Mouse (Mus musculus): ENCODE measurements around the gene Lbh. TPM values are rescaled to one million over a fixed set of nuclear protein-coding genes. Genes with fewer than 3 reads are reported as not detected.

Gene Lbh
- total and polyA plus RNA-seq, 3 experiments = 354 to 522 (median 451) TPM

DNA sequence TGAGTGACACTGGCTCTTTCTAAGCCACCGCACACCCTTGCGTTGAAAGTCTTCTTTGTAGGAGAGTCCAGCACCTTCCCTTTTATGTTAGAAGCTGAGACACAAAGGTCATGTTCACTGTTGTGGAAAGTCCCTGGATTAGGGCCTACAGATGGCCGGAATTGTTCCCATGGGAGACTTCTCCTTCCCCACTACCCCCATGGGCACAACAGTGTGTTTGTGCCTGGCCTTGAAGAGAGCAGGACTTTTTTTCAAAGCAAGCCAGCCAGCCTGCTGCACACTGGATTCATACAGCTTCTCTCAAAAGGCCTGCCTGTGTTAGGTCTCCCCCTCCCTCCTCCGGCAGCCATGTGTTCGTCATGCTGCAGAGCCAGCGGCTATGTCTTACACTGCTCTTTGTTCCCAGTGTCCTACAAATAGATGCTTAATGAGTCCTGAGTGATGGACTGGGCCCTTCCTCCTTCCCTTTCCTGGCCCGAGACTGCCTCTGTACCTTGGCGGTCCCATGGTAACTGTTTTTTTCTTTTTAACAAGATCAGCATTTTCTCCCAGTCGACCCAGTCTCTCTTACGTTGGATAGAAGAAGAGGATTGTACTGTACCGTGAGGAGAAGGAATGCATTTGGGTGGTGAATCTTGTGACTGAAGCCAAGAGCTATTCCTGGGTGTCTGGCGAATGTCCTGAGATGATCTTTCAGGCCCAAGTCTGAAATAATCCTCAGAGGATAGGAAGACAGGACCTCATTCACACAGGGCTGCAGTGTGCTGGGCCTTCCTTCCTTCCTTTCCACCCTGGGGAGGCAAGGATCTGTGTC lies 7.9 kb downstream of the Lbh start:
- no peaks in the 10 kb centered on the region for H3K27me3 ChIP-seq (ENCODE audit: control insufficient read depth, insufficient read depth, low read length)
- H3K9ac ChIP-seq (ENCODE audit: low read depth, low read length) = peak overlapping the region; percentile 27; the same call in 1 of the 2 replicates
- 7% methylated on average over 12 of the region's 12 CpGs for WGBS
- peaks cover 33% of the 10 kb centered on the region for H3K4me1 ChIP-seq (ENCODE audit: control insufficient read depth, insufficient read depth, low read length)
- H3K4me3 ChIP-seq = peak overlapping the region; percentile 6
- peak; percentile 64 to 74 for DNase-seq
- peaks cover 4% of the 10 kb centered on the region; the same call in 1 of the 2 replicates for H3K79me2 ChIP-seq (replicated peaks; ENCODE audit: control insufficient read depth, insufficient read depth, low read length)
- no peak; the same call in 1 of the 2 replicates for TF ChIP-seq POLR2A (IDR thresholded peaks at IDR 0.05; ENCODE audit: insufficient read depth, low read depth, low read length)
- peak; percentile 23; the same call in 1 of the 2 replicates for TF ChIP-seq EP300 (IDR thresholded peaks at IDR 0.05; ENCODE audit: insufficient read depth, low read depth, low read length)
- peak overlapping the region; percentile 98 for H3K27ac ChIP-seq
- intact Hi-C loops (cut with DNase I) = loop anchor here (5.0 kb wide), 3 partner anchors 51 to 181 kb away; partner anchors contain the start of gene Lclat1
- H3K36me3 ChIP-seq (ENCODE audit: control insufficient read depth, insufficient read depth, low read length) = peaks cover 74% of the 10 kb centered on the region

DNA sequence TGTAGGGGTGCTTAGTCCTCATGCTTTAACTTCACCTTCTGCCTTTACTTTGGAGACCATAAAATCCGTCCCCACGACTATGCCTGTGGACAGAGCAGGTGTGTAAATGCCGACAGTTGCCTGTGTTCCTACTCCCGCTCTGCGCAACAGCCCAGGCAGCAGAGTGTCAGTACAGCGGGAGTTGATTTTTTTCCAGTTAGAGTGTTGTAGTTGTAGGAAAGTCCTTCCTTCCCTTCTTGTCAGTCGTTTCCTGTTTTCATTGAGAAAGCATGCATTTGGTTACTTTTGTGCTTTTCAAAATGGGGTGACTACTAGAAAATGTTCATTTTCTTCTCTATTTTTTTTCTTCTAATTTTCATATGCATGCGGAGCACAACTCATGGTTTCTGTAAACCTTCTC lies 8.9 kb downstream of the Lbh start:
- no peak for DNase-seq
- intact Hi-C loops (cut with DNase I) = loop anchor here (5.0 kb wide), 3 partner anchors 50 to 180 kb away; partner anchors contain the start of gene Lclat1
- no peaks in the 10 kb centered on the region for H3K27me3 ChIP-seq (ENCODE audit: control insufficient read depth, insufficient read depth, low read length)
- 40% methylated on average over 8 of the region's 8 CpGs for WGBS
- H3K79me2 ChIP-seq (replicated peaks; ENCODE audit: control insufficient read depth, insufficient read depth, low read length) = peaks cover 4% of the 10 kb centered on the region; the same call in 1 of the 2 replicates
- H3K36me3 ChIP-seq (ENCODE audit: control insufficient read depth, insufficient read depth, low read length) = peaks cover 69% of the 10 kb centered on the region
- H3K9ac ChIP-seq (ENCODE audit: low read depth, low read length) = peak overlapping the region; percentile 30; the same call in 1 of the 2 replicates
- H3K4me3 ChIP-seq = peak overlapping the region; percentile 3; the same call in 1 of the 2 replicates
- peaks cover 33% of the 10 kb centered on the region for H3K4me1 ChIP-seq (ENCODE audit: control insufficient read depth, insufficient read depth, low read length)
- TF ChIP-seq POLR2A (IDR thresholded peaks at IDR 0.05; ENCODE audit: insufficient read depth, low read depth, low read length) (no peak), EP300 (IDR thresholded peaks at IDR 0.05; ENCODE audit: insufficient read depth, low read depth, low read length) (no peak), CTCF (IDR thresholded peaks at IDR 0.05) (no peak)
- H3K27ac ChIP-seq = peak overlapping the region; percentile 98

DNA sequence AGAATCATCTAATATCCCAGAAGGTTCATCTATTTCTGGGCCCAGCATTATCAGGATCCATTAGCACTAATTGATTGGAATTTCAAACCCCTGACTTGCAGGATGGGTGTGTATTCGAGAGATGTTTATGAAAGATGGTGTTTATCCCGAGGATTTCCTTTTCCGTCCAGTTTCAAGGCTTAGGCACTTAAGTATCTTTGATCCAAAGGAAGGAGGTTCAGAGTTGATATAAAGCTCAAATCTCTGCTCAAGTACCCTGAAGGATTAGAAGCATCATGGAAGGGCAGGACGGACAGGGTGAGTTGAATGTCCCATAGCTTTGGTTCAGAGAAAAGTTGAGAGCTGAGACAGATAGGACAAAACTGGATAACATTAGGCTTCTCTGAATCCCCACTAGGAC lies 15.0 kb downstream of the Lbh start:
- Histone ChIP-seq H3K36me3 (ENCODE audit: control insufficient read depth, insufficient read depth, low read length) (peaks cover 69% of the 10 kb centered on the region), H3K4me3 (no peak overlapping the region), H3K79me2 (replicated peaks; ENCODE audit: control insufficient read depth, insufficient read depth, low read length) (peaks cover 6% of the 10 kb centered on the region; the same call in 1 of the 2 replicates), H3K4me1 (ENCODE audit: control insufficient read depth, insufficient read depth, low read length) (peaks cover 21% of the 10 kb centered on the region), H3K27me3 (ENCODE audit: control insufficient read depth, insufficient read depth, low read length) (no peaks in the 10 kb centered on the region), H3K9ac (ENCODE audit: low read depth, low read length) (no peak overlapping the region), H3K27ac (peak overlapping the region; percentile 39)
- DNase-seq = no peak
- intact Hi-C loops (cut with DNase I) = no loop called here
- no peak for TF ChIP-seq EP300 (IDR thresholded peaks at IDR 0.05; ENCODE audit: insufficient read depth, low read depth, low read length)
- TF ChIP-seq POLR2A (IDR thresholded peaks at IDR 0.05; ENCODE audit: insufficient read depth, low read depth, low read length) = no peak
- no peak for TF ChIP-seq CTCF (IDR thresholded peaks at IDR 0.05)
- WGBS = 48% methylated on average over 4 of the region's 4 CpGs

- no peak overlapping the region for H3K9ac ChIP-seq (ENCODE audit: low read depth, low read length)
- no peak overlapping the region for H3K4me3 ChIP-seq
- peaks cover 60% of the 10 kb centered on the region for H3K36me3 ChIP-seq (ENCODE audit: control insufficient read depth, insufficient read depth, low read length)
- H3K27ac ChIP-seq = peak overlapping the region; percentile 54
- intact Hi-C loops (cut with DNase I) = no loop called here
- peaks cover 4% of the 10 kb centered on the region; the same call in 1 of the 2 replicates for H3K79me2 ChIP-seq (replicated peaks; ENCODE audit: control insufficient read depth, insufficient read depth, low read length)
- no peak for DNase-seq
- 38% methylated on average over 2 of the region's 2 CpGs for WGBS
- no peak for TF ChIP-seq CTCF (IDR thresholded peaks at IDR 0.05)
- TF ChIP-seq POLR2A (IDR thresholded peaks at IDR 0.05; ENCODE audit: insufficient read depth, low read depth, low read length) = no peak
- no peak for TF ChIP-seq EP300 (IDR thresholded peaks at IDR 0.05; ENCODE audit: insufficient read depth, low read depth, low read length)
- H3K4me1 ChIP-seq (ENCODE audit: control insufficient read depth, insufficient read depth, low read length) = peaks cover 25% of the 10 kb centered on the region
- no peaks in the 10 kb centered on the region for H3K27me3 ChIP-seq (ENCODE audit: control insufficient read depth, insufficient read depth, low read length)
These were observed 16.0 kb downstream of the Lbh start for GRCm38 (mm10) chr17:72934146-72934545.

GRCm38 (mm10) chr17:72934653-72935052 lies 16.5 kb downstream of the Lbh start:
- TF ChIP-seq EP300 (IDR thresholded peaks at IDR 0.05; ENCODE audit: insufficient read depth, low read depth, low read length) = 0 out of 2 replicates have a peak, but pooled peaks have one; percentile 18
- TF ChIP-seq CTCF (IDR thresholded peaks at IDR 0.05) = no peak
- TF ChIP-seq POLR2A (IDR thresholded peaks at IDR 0.05; ENCODE audit: insufficient read depth, low read depth, low read length) = no peak
- Histone ChIP-seq H3K27ac (peak overlapping the region; percentile 54), H3K36me3 (ENCODE audit: control insufficient read depth, insufficient read depth, low read length) (peaks cover 59% of the 10 kb centered on the region), H3K79me2 (replicated peaks; ENCODE audit: control insufficient read depth, insufficient read depth, low read length) (peaks cover 3% of the 10 kb centered on the region; the same call in 1 of the 2 replicates), H3K27me3 (ENCODE audit: control insufficient read depth, insufficient read depth, low read length) (no peaks in the 10 kb centered on the region), H3K4me1 (ENCODE audit: control insufficient read depth, insufficient read depth, low read length) (peaks cover 24% of the 10 kb centered on the region), H3K9ac (ENCODE audit: low read depth, low read length) (no peak overlapping the region), H3K4me3 (no peak overlapping the region)
- WGBS = 45% methylated on average over 3 of the region's 3 CpGs
- intact Hi-C loops (cut with DNase I) = no loop called here
- peak in 1 of 2 experiments; percentile 45 for DNase-seq
